Mouse (Mus musculus) ES-Bruce4 (cell line): ENCODE measurements at regions not wholly inside any gene's neighbourhood (a gene's known extent, or its start where the extent isn't known, plus 50 kb on each side); places are given as distances from the start of the nearest gene placed in this dataset.

Source experiments
- H3K27ac ChIP-seq: 2 replicates; pipeline ENCODE4 v1.5.1; 2012; ENCODE audit warnings: low read length, inconsistent platforms; ENCODE audit not compliant: insufficient read depth
- H3K27me3 ChIP-seq: 2 replicates; pipeline ENCODE4 v1.6.1; 2012; ENCODE audit warnings: mild to moderate bottlenecking, low read length, inconsistent platforms; ENCODE audit not compliant: control insufficient read depth, poor library complexity, insufficient read depth, severe bottlenecking
- H3K36me3 ChIP-seq: 2 replicates; pipeline ENCODE4 v1.6.1; 2012; ENCODE audit warnings: inconsistent platforms, mild to moderate bottlenecking, low read length, moderate library complexity; ENCODE audit not compliant: control insufficient read depth, poor library complexity, insufficient read depth, severe bottlenecking
- H3K4me1 ChIP-seq: one replicate; pipeline ENCODE4 v1.8.1; 2011; ENCODE audit warnings: low read length; ENCODE audit not compliant: control insufficient read depth, insufficient read depth
- H3K4me3 ChIP-seq: 2 replicates; pipeline ENCODE4 v1.5.1; 2011; ENCODE audit warnings: low read depth, mild to moderate bottlenecking, low read length
- H3K9ac ChIP-seq: 2 replicates; pipeline ENCODE4 v1.6.1; 2012; ENCODE audit warnings: low read depth, mild to moderate bottlenecking, inconsistent platforms; ENCODE audit not compliant: poor library complexity, severe bottlenecking
- H3K9me3 ChIP-seq: replicated peaks from 2 replicates; pipeline ENCODE4 v1.6.1; 2012; ENCODE audit warnings: mild to moderate bottlenecking, low read length, inconsistent platforms; ENCODE audit not compliant: control insufficient read depth, poor library complexity, insufficient read depth, severe bottlenecking
- CTCF ChIP-seq: IDR thresholded peaks from one replicate; pipeline ENCODE4 v1.8.1; 2011; ENCODE audit warnings: low read depth, low read length
- EP300 ChIP-seq: IDR thresholded peaks from 2 replicates; pipeline ENCODE4 v1.6.1; 2011; ENCODE audit warnings: low read depth, low read length; ENCODE audit not compliant: insufficient read depth
- POLR2A ChIP-seq: IDR thresholded peaks from one replicate; pipeline ENCODE4 v1.8.1; 2011; ENCODE audit warnings: low read length; ENCODE audit not compliant: insufficient read depth

DNA sequence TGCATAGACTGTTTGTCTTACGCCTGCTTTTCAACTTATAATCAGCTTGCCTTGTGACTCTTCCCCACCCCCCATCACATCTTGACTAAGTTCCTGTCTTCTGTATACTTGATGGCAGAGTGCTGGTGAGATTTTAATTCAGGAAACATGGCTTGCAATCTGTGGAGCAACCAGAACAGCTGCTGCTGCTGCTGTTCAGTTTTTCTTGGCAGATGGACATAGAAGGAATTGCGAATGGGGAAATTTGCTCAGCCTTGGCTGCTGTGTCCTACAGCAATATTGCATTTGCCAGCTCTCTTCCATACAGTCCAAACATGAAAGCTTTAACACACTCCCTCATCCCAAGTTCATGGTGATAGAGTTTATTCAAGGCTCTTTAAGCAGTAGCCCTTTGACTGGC is 262.3 kb downstream of the Pros1 start:
- no peak overlapping the region for H3K27ac ChIP-seq
- no peak overlapping the region for H3K4me3 ChIP-seq
- H3K9ac ChIP-seq: no peak overlapping the region
- H3K27me3 ChIP-seq: no peaks in the 10 kb centered on the region
- H3K9me3 ChIP-seq: no peaks in the 10 kb centered on the region
- TF ChIP-seq CTCF (no peak), POLR2A (no peak), EP300 (no peak)
- H3K36me3 ChIP-seq: no peaks in the 10 kb centered on the region
- no peaks in the 10 kb centered on the region for H3K4me1 ChIP-seq

- H3K27me3 ChIP-seq: no peaks in the 10 kb centered on the region
- H3K4me1 ChIP-seq: no peaks in the 10 kb centered on the region
- no peak overlapping the region for H3K4me3 ChIP-seq
- no peak overlapping the region for H3K27ac ChIP-seq
- no peaks in the 10 kb centered on the region for H3K9me3 ChIP-seq
- H3K9ac ChIP-seq: no peak overlapping the region
- H3K36me3 ChIP-seq: no peaks in the 10 kb centered on the region
- no peak for TF ChIP-seq EP300
- no peak for TF ChIP-seq POLR2A
- TF ChIP-seq CTCF: no peak
Measured at GRCm38 (mm10) chr16:63118721-63119120, 264.6 kb downstream of the Pros1 start.

GRCm38 (mm10) chr16:63143851-63144250 is 289.7 kb downstream of the Pros1 start:
- Histone ChIP-seq H3K4me1 (no peaks in the 10 kb centered on the region), H3K4me3 (no peak overlapping the region), H3K27me3 (no peaks in the 10 kb centered on the region), H3K9me3 (no peaks in the 10 kb centered on the region), H3K27ac (no peak overlapping the region), H3K36me3 (no peaks in the 10 kb centered on the region), H3K9ac (no peak overlapping the region)
- TF ChIP-seq CTCF (no peak), POLR2A (no peak), EP300 (no peak)

- no peaks in the 10 kb centered on the region for H3K4me1 ChIP-seq
- no peaks in the 10 kb centered on the region for H3K9me3 ChIP-seq
- no peaks in the 10 kb centered on the region for H3K36me3 ChIP-seq
- no peak overlapping the region for H3K9ac ChIP-seq
- H3K27me3 ChIP-seq: no peaks in the 10 kb centered on the region
- no peak overlapping the region for H3K27ac ChIP-seq
- H3K4me3 ChIP-seq: no peak overlapping the region
- TF ChIP-seq EP300: no peak
- no peak for TF ChIP-seq CTCF
- TF ChIP-seq POLR2A: no peak
Measured at GRCm38 (mm10) chr16:63155300-63155821, 301.3 kb downstream of the Pros1 start.

DNA sequence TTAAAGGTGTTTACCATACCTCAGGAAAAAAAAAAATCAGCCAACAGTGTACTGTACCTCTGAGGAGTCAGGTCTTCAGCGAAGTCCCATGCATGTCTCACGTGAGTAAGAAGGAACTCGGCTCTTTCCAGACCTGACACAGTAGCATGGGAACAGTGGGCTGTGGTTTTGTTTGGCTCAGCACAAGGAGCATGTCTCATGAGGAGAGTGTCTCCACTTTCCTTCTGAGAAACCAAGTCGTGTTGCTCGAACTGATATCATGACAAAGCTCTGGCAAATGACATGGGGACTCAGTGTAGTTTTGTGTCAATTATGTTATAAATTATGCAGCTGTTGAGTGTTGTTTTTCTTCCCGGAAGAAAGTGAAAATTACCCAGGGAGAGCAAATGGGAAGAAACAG is 316.0 kb downstream of the Pros1 start:
- no peaks in the 10 kb centered on the region for H3K9me3 ChIP-seq
- no peak overlapping the region for H3K27ac ChIP-seq
- TF ChIP-seq EP300: no peak
- no peaks in the 10 kb centered on the region for H3K4me1 ChIP-seq
- no peaks in the 10 kb centered on the region for H3K27me3 ChIP-seq
- H3K4me3 ChIP-seq: no peak overlapping the region
- H3K9ac ChIP-seq: no peak overlapping the region
- no peaks in the 10 kb centered on the region for H3K36me3 ChIP-seq

DNA sequence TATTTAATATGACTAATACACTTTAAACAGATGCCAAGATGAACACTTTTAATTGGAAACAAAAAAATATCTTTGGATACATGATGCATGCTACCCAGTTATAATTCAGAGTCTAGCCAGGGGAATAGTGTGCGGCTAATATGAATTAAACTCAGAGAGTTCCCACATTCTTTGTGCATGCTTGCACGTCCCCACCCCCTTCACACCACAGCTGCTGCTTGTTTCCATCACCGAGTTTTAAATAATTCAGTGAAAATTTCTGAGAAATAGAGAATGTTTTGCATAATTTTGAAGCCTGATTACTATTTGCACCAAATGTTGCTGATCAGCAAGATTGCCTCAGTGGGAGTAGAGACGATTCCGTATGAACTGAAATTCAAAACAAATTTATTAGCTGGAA is 325.1 kb downstream of the Pros1 start:
- no peak overlapping the region for H3K27ac ChIP-seq
- H3K4me1 ChIP-seq: no peaks in the 10 kb centered on the region
- H3K9ac ChIP-seq: no peak overlapping the region
- TF ChIP-seq EP300 (no peak), POLR2A (no peak)
- H3K9me3 ChIP-seq: no peaks in the 10 kb centered on the region
- no peak overlapping the region for H3K4me3 ChIP-seq
- H3K36me3 ChIP-seq: no peaks in the 10 kb centered on the region
- H3K27me3 ChIP-seq: no peaks in the 10 kb centered on the region
